Mouse (Mus musculus) layer of hippocampus, postnatal 14 days (tissue): Measurements from ENCODE around the gene Usf3. TPM values are rescaled to one million over a fixed set of nuclear protein-coding genes. Genes with fewer than 3 reads are reported as not detected.

Experiments used
- DNase-seq, 2 experiments: peaks; one replicate each; pipeline ENCODE4 v3.0.0; 2021 to 2022; ENCODE audit warnings: low spot score in 2 of 2, mixed read lengths in 1 of 2
- total RNA-seq, 2 experiments: library from RNA; stranded (reverse); gene quantifications; 2 replicates each; pipeline ENCODE4 v1.2.3; 2021

The Usf3 gene
- total RNA-seq, 2 experiments from 2014 or later, result 39.4 to 42.0 TPM

- DNase-seq, result no peak
Measured at GRCm38 (mm10) chr16:44226706-44227291, 53.8 kb downstream of the Usf3 start.

GRCm38 (mm10) chr16:44233019-44233418 lies 60.0 kb downstream of the Usf3 start:
- DNase-seq, result no peak

GRCm38 (mm10) chr16:44237836-44238235 lies 64.8 kb downstream of the Usf3 start:
- no peak for DNase-seq

- peak; percentile 46 to 50 for DNase-seq
Measured at GRCm38 (mm10) chr16:44238835-44239263, 65.8 kb downstream of the Usf3 start.

GRCm38 (mm10) chr16:44240406-44240805 lies 67.4 kb downstream of the Usf3 start:
- DNase-seq, result no peak

- DNase-seq, result peak; percentile 65 to 71
Measured at GRCm38 (mm10) chr16:44242633-44243032, 69.6 kb downstream of the Usf3 start.

- no peak for DNase-seq
Measured at GRCm38 (mm10) chr16:44243323-44243722, 70.3 kb downstream of the Usf3 start.

GRCm38 (mm10) chr16:44249985-44250384 lies 76.9 kb downstream of the Usf3 start:
- no peak for DNase-seq

- DNase-seq, result no peak
Measured at GRCm38 (mm10) chr16:44252735-44253134, 79.7 kb downstream of the Usf3 start.

- peak in 1 of 2 experiments; percentile 21 for DNase-seq
Measured at GRCm38 (mm10) chr16:44253797-44254634, 81.0 kb downstream of the Usf3 start.

GRCm38 (mm10) chr16:44254698-44255097 lies 81.7 kb downstream of the Usf3 start:
- peak; percentile 55 to 84 for DNase-seq

GRCm38 (mm10) chr16:44257476-44257875 lies 84.4 kb downstream of the Usf3 start:
- no peak for DNase-seq

GRCm38 (mm10) chr16:44264916-44265315 lies 91.9 kb downstream of the Usf3 start:
- DNase-seq, result no peak

- no peak for DNase-seq
Measured at GRCm38 (mm10) chr16:44265562-44265961, 92.5 kb downstream of the Usf3 start.

GRCm38 (mm10) chr16:44268541-44269215 lies 95.6 kb downstream of the Usf3 start:
- peak; percentile 28 to 67 for DNase-seq

GRCm38 (mm10) chr16:44269578-44269977 lies 96.5 kb downstream of the Usf3 start:
- DNase-seq, result no peak

- DNase-seq, result no peak
Measured at GRCm38 (mm10) chr16:44270606-44271005, 97.6 kb downstream of the Usf3 start.

GRCm38 (mm10) chr16:44271371-44272038 lies 98.5 kb downstream of the Usf3 start:
- no peak for DNase-seq
